Mouse (Mus musculus) forebrain, embryonic 14.5 days (tissue): ENCODE measurements around the gene Grap. TPM values are rescaled to one million over a fixed set of nuclear protein-coding genes. Genes with fewer than 3 reads are reported as not detected.

Experiments
- ATAC-seq: fragments of 200-750 bp; cut with Nextera tagmentation; 2 replicates; pipeline ENCODE4 v1.8.0; 2017; ENCODE audit warnings: mild to moderate bottlenecking, moderate library complexity
- DNase-seq: peaks from one replicate; pipeline ENCODE4 v3.0.0-alpha.2; 2015; ENCODE audit warnings: low spot score
- H3K27ac ChIP-seq: fragments of 300-500 bp; sonication (generic); 2 replicates; pipeline ENCODE4 v1.5.1; 2014; ENCODE audit warnings: low read depth, mild to moderate bottlenecking, control low read depth, low read length, moderate library complexity
- H3K27me3 ChIP-seq: fragments of 300-500 bp; sonication (generic); replicated peaks from 2 replicates; pipeline ENCODE4 v1.6.1; 2014; ENCODE audit warnings: low read length, control low read depth, mixed read lengths; ENCODE audit not compliant: control insufficient read depth, insufficient read depth
- H3K36me3 ChIP-seq: fragments of 300-500 bp; sonication (generic); 2 replicates; pipeline ENCODE4 v1.6.1; 2014; ENCODE audit warnings: low read length, control low read depth; ENCODE audit not compliant: control insufficient read depth, insufficient read depth
- H3K4me1 ChIP-seq: fragments of 300-500 bp; sonication (generic); 2 replicates; pipeline ENCODE4 v1.6.1; 2014; ENCODE audit warnings: antibody characterized with exemption, low read length, control low read depth; ENCODE audit not compliant: control insufficient read depth, insufficient read depth
- H3K4me2 ChIP-seq: fragments of 300-500 bp; sonication (generic); 2 replicates; pipeline ENCODE4 v1.6.1; 2014; ENCODE audit warnings: mild to moderate bottlenecking, control low read depth, low read length
- H3K4me3 ChIP-seq: fragments of 300-500 bp; sonication (generic); 2 replicates; pipeline ENCODE4 v1.5.1; 2014; ENCODE audit warnings: low read depth, low read length, control low read depth
- H3K9ac ChIP-seq: fragments of 300-500 bp; sonication (generic); 2 replicates; pipeline ENCODE4 v1.6.1; 2014; ENCODE audit warnings: mild to moderate bottlenecking, low read length, control low read depth, moderate library complexity
- H3K9me3 ChIP-seq: fragments of 300-500 bp; sonication (generic); replicated peaks from 2 replicates; pipeline ENCODE4 v1.6.1; 2016; ENCODE audit warnings: low read length, control low read depth, mixed read lengths; ENCODE audit not compliant: control insufficient read depth
- WGBS: fragments of 180-500 bp; shearing (Covaris S2); extraction: QIAGEN DNeasy Blood & Tissue Kit; methylation state at CpG from one replicate; pipeline ENCODE4 v1.1.7; 2014; 5-methylcytosine and 5-hydroxymethylcytosine counted together
- polyA plus RNA-seq: library from polyadenylated mRNA; unstranded; fragments of >200 nt; fragmentation: Nextera tagmentation; extraction: Ambion mirVana; gene quantifications from 2 replicates; pipeline ENCODE4 v1.2.1, GENCODE M21; 2014

Grap gene
- 5.6 and 7.7 TPM in 2 replicates for polyA plus RNA-seq

DNA sequence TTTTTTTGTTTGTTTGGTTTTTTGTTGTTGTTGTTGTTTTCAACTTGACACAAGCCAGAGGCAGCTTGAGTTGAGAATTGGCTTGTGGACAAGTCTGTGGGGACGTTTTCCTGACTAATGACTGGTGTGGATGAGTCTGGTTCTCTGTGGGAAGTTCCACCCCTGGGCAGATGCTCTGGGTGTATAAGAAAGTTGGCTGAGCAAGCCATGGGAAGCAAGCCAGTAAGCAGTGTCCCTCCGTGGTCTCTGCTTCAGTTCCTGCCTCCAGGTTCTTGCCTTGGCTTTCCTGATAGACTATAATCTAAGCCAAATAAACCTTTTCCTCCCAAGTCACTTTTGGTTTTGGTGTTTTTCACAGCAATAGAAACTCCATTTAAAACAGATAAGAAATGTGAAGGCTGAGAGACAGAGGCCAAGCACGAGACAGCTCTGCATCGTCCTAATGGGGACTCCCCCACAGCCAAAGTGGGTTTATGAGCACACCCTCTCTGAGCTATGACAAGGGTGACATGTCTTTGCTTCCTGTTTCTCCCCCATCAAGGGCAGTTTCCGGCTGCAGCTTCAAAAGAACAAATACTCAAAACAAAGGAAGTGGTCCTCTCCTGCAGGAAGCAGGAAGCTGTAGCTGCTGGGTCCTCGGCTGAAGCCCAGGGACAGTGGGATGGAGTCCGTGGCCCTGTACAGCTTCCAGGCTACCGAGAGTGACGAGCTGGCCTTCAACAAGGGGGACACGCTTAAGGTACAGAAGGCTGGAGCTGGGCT is at the start of gene Grap:
Gene Grap (plus strand): TSS at position 580 of the 762 bp plus-strand sequence.
- H3K27ac ChIP-seq = no peak within 1 kb of the TSS
- ATAC-seq = no peak
- no peaks in the 10 kb centered on the region for H3K4me1 ChIP-seq
- no peaks in the 10 kb centered on the region for H3K9me3 ChIP-seq
- no peak within 1 kb of the TSS for H3K4me2 ChIP-seq
- no peak within 1 kb of the TSS for H3K9ac ChIP-seq
- no peaks in the 10 kb centered on the region for H3K27me3 ChIP-seq
- WGBS = 78% methylated on average over 10 of the region's 10 CpGs
- H3K36me3 ChIP-seq = no peaks in the 10 kb centered on the region
- H3K4me3 ChIP-seq = no peak within 1 kb of the TSS
- no peak for DNase-seq

DNA sequence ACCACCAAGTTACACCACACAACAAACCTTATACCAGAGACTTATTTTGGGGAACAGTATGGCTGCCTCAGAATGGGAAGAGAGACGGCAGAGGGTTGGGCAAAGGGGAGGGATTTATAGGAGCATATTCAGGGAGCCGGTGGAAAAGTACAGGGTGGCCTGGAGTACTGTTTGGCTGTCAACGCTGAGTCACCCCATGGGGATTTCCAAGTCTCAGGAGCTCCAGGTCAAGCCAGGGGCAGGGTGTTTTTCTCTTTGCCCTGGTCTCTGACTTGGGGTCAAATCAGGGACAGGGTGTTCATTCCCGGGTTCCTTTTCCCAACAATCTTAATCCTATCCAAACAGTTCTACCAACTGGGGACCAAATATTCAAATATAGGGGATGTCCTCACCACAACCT is 45.0 kb upstream of the Grap start:
- Histone ChIP-seq H3K4me1 (no peaks in the 10 kb centered on the region), H3K9me3 (peaks cover 5% of the 10 kb centered on the region; the same call in 1 of the 2 replicates), H3K27me3 (no peaks in the 10 kb centered on the region), H3K4me3 (no peak overlapping the region), H3K36me3 (no peaks in the 10 kb centered on the region), H3K9ac (no peak overlapping the region), H3K4me2 (no peak overlapping the region), H3K27ac (no peak overlapping the region)
- DNase-seq (no peak), ATAC-seq (no peak)
- WGBS = 83% methylated on average over 4 of the region's 4 CpGs

DNA sequence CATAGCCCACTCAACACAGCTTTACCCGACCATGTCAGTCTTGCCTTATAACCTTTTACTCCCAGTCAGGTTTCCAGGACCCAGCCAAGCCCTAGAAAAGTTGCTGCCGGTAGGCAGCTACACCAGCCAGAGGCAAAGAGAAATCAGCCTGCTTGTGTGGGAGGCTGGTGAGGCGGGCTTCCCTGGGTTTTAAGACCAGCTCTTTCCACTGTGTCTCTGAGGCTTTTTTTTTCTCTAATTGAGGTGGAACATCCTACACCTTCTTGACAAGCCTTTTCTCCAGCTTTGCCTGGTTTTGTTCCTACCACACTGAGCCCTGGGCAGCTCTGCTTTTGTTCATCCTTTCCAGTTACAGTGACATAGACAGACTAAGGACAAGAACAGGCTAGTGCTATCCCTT is 41.9 kb upstream of the Grap start:
- no peak for ATAC-seq
- H3K4me1 ChIP-seq = no peaks in the 10 kb centered on the region
- peaks cover 5% of the 10 kb centered on the region; the same call in 1 of the 2 replicates for H3K9me3 ChIP-seq
- H3K4me3 ChIP-seq = no peak overlapping the region
- no peak overlapping the region for H3K27ac ChIP-seq
- DNase-seq = no peak
- H3K4me2 ChIP-seq = no peak overlapping the region
- no peaks in the 10 kb centered on the region for H3K36me3 ChIP-seq
- H3K9ac ChIP-seq = no peak overlapping the region
- no peaks in the 10 kb centered on the region for H3K27me3 ChIP-seq
- 84% methylated on average over 3 of the region's 3 CpGs for WGBS

DNA sequence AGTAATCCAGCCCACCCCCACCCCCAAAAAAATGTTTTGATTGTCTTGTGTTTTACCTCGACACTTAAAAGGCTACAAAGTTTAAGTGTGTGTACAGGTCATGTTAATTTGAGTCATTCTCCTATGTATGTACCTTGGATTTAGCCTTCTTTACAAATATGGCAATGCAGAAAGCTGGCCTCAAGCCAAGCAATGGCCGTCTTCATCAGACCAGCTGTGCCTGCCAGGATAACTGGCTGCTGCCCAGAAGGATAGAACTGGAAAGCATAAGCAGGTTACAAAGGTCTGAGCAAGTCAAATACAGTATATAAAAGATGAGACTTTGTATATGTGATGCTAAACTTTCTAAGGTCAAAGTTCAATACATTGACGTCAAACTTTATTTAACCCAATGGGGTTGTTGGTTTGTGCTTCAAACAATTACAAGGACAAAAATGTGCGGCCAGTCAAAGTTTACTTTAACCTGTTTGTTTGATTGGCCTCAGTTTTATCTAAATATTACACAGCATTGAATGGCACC is 40.9 kb upstream of the Grap start:
- 83% methylated on average over 4 of the region's 4 CpGs for WGBS
- no peaks in the 10 kb centered on the region for H3K36me3 ChIP-seq
- H3K27ac ChIP-seq = no peak overlapping the region
- H3K27me3 ChIP-seq = no peaks in the 10 kb centered on the region
- H3K4me3 ChIP-seq = no peak overlapping the region
- DNase-seq (peak; percentile 30), ATAC-seq (no peak)
- no peak overlapping the region for H3K9ac ChIP-seq
- H3K9me3 ChIP-seq = peaks cover 2% of the 10 kb centered on the region; the same call in 1 of the 2 replicates
- H3K4me1 ChIP-seq = no peaks in the 10 kb centered on the region
- no peak overlapping the region for H3K4me2 ChIP-seq

DNA sequence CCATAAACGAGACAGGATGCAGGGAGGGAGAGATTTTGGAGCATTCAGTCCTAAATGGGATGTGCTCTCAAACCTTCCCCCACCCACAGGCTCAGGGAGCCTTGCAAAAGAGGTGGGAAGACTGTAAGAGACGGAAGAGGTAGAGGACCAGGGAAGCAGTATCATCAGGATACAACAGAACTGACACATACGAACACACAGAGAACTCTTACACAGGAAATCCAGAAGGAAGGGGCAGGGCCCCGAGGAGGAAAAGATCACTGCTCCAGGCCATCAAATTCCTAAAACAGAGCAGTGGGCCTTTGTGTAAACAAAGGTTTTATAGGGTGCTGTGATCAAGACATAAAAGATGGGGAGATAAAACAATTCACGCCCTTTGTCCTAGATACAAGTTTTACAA is 38.7 kb upstream of the Grap start:
- Histone ChIP-seq H3K9me3 (no peaks in the 10 kb centered on the region; the same call in 1 of the 2 replicates), H3K4me1 (no peaks in the 10 kb centered on the region), H3K27me3 (no peaks in the 10 kb centered on the region), H3K27ac (no peak overlapping the region), H3K9ac (no peak overlapping the region), H3K4me3 (no peak overlapping the region), H3K4me2 (no peak overlapping the region), H3K36me3 (no peaks in the 10 kb centered on the region)
- no peak for ATAC-seq
- 75% methylated on average over 5 of the region's 5 CpGs for WGBS
- DNase-seq = no peak

DNA sequence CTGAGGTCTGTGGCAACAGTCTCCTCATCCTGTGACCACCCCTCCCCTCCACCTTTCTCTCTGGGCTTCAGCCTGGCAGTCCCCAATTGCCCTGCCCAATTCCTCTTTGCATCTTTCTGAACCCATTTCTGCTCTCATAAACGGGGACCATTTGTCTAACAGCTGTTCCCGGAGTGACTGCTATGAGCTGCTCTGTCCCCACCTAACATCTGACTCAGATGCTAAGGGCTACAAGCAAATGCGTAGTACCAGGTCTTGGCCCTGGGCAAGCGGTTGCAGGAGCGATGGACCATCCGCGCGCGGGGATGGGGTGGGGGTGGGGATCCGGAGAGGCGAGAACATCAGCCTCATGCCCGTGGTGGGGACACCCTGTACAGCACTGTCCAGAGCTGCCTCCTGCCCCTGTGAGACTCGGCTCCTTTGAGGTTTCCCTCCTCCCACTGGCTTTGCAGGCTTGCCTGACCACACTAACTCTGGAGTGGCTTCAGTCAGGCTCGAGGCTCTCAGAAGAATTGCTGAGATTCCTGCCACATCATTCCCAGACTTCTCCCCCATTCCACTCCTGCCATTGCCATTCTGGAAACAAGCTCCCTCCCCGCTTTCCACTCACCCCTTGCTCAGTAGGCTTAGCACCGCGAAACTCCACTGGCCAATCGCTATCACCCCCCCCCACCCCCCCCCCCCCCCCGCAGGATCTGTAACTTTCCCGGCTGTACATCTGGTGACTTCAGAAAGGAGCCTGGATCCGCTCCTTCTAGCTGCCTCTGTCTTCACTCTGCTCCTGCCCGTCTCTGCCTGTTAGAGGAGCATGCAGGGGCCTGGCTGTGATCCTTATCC is 37.2 kb upstream of the Grap start:
- Histone ChIP-seq H3K4me2 (peak overlapping the region; percentile 33), H3K27ac (no peak overlapping the region), H3K9me3 (no peaks in the 10 kb centered on the region), H3K4me1 (0 out of 2 replicates have a peak, but pooled peaks cover 4% of the 10 kb centered on the region), H3K27me3 (no peaks in the 10 kb centered on the region), H3K9ac (no peak overlapping the region; the same call in 1 of the 2 replicates), H3K36me3 (no peaks in the 10 kb centered on the region), H3K4me3 (no peak overlapping the region)
- 13% methylated on average over 20 of the region's 22 CpGs for WGBS
- peak; percentile 11 for DNase-seq
- no peak for ATAC-seq

DNA sequence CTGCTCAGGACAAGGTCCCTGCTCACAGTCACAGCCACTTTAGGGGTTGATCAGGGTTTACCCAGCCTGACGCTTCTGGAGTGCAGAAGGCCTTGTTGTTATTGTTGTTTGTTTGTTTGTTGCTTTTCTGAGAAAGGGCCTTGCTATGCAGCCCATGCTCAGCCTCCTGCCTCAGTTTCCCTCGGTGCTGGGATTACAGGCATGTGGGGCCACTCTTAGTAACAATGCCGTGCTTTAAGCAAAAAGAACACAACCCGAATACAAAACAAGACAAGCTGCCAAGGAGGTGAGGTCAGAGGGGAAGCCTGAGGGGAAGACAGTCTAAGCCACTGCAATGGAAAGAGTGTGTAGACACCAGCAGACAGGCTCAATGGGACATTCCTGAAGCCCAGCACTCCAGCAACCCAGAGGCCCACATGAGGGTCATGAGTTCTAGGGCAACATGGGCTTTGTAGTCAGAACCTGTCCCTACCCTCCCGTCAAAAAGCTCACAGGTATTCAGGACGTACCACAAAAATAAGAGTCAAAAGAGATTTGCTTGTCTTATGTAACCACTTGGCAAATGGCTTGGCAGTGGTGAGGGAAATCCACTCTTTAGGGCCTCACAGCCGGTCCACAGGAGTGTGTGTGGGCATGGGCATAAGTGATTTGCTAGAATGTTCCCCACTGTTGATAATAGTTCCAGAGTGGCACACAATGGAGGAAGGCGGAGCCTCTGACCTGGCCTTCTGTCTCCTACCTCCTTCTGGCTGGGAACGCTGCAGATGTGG is 36.4 kb upstream of the Grap start:
- Histone ChIP-seq H3K36me3 (no peaks in the 10 kb centered on the region), H3K4me3 (no peak overlapping the region), H3K27ac (no peak overlapping the region), H3K4me1 (0 out of 2 replicates have a peak, but pooled peaks cover 4% of the 10 kb centered on the region), H3K4me2 (no peak overlapping the region), H3K9me3 (no peaks in the 10 kb centered on the region), H3K27me3 (no peaks in the 10 kb centered on the region), H3K9ac (no peak overlapping the region)
- WGBS = 48% methylated on average over 9 of the region's 9 CpGs
- DNase-seq (no peak), ATAC-seq (no peak)

DNA sequence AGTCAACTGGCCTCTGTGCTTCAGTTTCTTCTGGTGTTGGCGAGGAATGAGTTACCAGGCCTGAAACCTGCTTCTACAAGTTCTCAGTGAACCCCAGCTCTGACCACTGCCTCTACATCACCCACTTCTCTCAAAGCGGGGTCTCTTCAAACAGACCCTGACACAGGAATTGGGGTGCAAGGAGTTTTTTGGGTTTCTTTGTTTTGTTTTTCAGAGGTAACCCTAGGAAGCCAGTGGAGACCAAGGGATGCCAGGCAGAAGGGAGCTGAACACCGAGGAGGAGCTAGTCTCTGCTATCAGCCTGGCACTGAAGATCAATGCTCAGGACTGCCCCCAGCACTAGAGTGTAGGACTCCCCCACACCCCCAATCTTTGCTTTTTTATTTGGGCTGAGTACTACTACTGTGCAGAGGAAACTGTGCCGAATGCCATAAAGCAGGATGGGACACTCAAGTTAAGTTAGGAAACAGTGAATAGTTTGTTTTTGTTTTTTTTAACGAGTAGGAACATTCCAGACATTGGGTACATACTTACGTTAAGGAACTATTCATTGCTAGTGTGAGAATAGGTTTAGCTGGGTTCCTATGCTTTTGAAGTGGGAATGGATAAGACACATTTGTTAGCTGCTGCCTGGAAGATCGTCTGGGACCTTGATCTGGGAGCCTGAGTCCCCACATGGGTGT is 35.6 kb upstream of the Grap start:
- no peaks in the 10 kb centered on the region for H3K27me3 ChIP-seq
- 55% methylated on average over 7 of the region's 7 CpGs for WGBS
- no peak overlapping the region for H3K4me2 ChIP-seq
- H3K36me3 ChIP-seq = no peaks in the 10 kb centered on the region
- ATAC-seq = no peak
- H3K9ac ChIP-seq = no peak overlapping the region
- no peak for DNase-seq
- H3K9me3 ChIP-seq = no peaks in the 10 kb centered on the region
- no peak overlapping the region for H3K4me3 ChIP-seq
- no peak overlapping the region for H3K27ac ChIP-seq
- H3K4me1 ChIP-seq = 0 out of 2 replicates have a peak, but pooled peaks cover 4% of the 10 kb centered on the region
